Mouse (Mus musculus) liver, embryonic 16.5 days (tissue): ENCODE results near the gene Xpc. TPM values are rescaled to one million over a fixed set of nuclear protein-coding genes. Genes with fewer than 3 reads are reported as not detected.
A peak's percentile ranks its signal among the peaks of the same experiment; 100 is the strongest.

Experiments used
- ATAC-seq: fragments of 200-750 bp; cut with Nextera tagmentation; 2 replicates; pipeline ENCODE4 v1.8.0; 2017; ENCODE audit warnings: low read depth, mild to moderate bottlenecking, moderate number of reproducible peaks, moderate library complexity
- H3K27ac ChIP-seq: fragments of 300-500 bp; sonication (generic); 2 replicates; pipeline ENCODE4 v1.5.1; 2014; ENCODE audit warnings: mild to moderate bottlenecking, low read length
- H3K27me3 ChIP-seq: fragments of 300-500 bp; sonication (generic); 2 replicates; pipeline ENCODE4 v1.6.1; 2014; ENCODE audit warnings: low read depth, low read length, mixed read lengths; ENCODE audit not compliant: control insufficient read depth, insufficient read depth
- H3K36me3 ChIP-seq: fragments of 300-500 bp; sonication (generic); 2 replicates; pipeline ENCODE4 v1.6.1; 2014; ENCODE audit warnings: mild to moderate bottlenecking; ENCODE audit not compliant: control insufficient read depth, insufficient read depth
- H3K4me1 ChIP-seq: fragments of 300-500 bp; sonication (generic); 2 replicates; pipeline ENCODE4 v1.6.1; 2014; ENCODE audit warnings: low read depth, low read length, mixed read lengths; ENCODE audit not compliant: control insufficient read depth
- H3K4me2 ChIP-seq: fragments of 300-500 bp; sonication (generic); 2 replicates; pipeline ENCODE4 v1.6.1; 2014; ENCODE audit warnings: low read depth, low read length, mixed read lengths
- H3K4me3 ChIP-seq: fragments of 300-500 bp; sonication (generic); 2 replicates; pipeline ENCODE4 v1.5.1; 2014; ENCODE audit warnings: low read depth, mild to moderate bottlenecking, low read length
- H3K9ac ChIP-seq: fragments of 300-500 bp; sonication (generic); 2 replicates; pipeline ENCODE4 v1.6.1; 2014; ENCODE audit warnings: low read depth, low read length
- H3K9me3 ChIP-seq: fragments of 300-500 bp; sonication (generic); replicated peaks from 2 replicates; pipeline ENCODE4 v1.6.1; 2016; ENCODE audit warnings: low read length; ENCODE audit not compliant: control insufficient read depth
- WGBS: fragments of 180-500 bp; shearing (Covaris S2); extraction: QIAGEN DNeasy Blood & Tissue Kit; methylation state at CpG from one replicate; pipeline ENCODE4 v1.1.7; 2014; ENCODE audit not compliant: insufficient replicate concordance; 5-methylcytosine and 5-hydroxymethylcytosine counted together
- polyA plus RNA-seq: library from polyadenylated mRNA; unstranded; fragments of >200 nt; fragmentation: Nextera tagmentation; extraction: Ambion mirVana; gene quantifications from 2 replicates; pipeline ENCODE4 v1.2.1, GENCODE M21; 2015

Gene Xpc
- 4.7 and 5.3 TPM in 2 replicates for polyA plus RNA-seq

- no peaks in the 10 kb centered on the region for H3K9me3 ChIP-seq
- no peaks in the 10 kb centered on the region for H3K27me3 ChIP-seq
- H3K4me3 ChIP-seq = peak within 1 kb of the TSS; percentile 86
- peak; percentile 98 for ATAC-seq
- peak within 1 kb of the TSS; percentile 85 for H3K4me2 ChIP-seq
- H3K36me3 ChIP-seq = peaks cover 14% of the 10 kb centered on the region
- peaks cover 20% of the 10 kb centered on the region for H3K4me1 ChIP-seq
- peak within 1 kb of the TSS; percentile 76 for H3K27ac ChIP-seq
- H3K9ac ChIP-seq = peak within 1 kb of the TSS; percentile 85
- WGBS = under 1% methylated on average over 80 of the region's 80 CpGs
Observed at GRCm38 (mm10) chr6:91515545-91516449, at the start of gene Xpc, which contains the start of gene Lsm3. TSS of gene Xpc (minus strand) at chr6:91515888. TSS of gene Lsm3 (plus strand) at chr6:91515928.

- Histone ChIP-seq H3K4me1 (no peaks in the 10 kb centered on the region), H3K27ac (no peak overlapping the region), H3K27me3 (no peaks in the 10 kb centered on the region), H3K36me3 (no peaks in the 10 kb centered on the region), H3K4me3 (no peak overlapping the region), H3K9me3 (no peaks in the 10 kb centered on the region), H3K9ac (no peak overlapping the region), H3K4me2 (no peak overlapping the region)
- no peak for ATAC-seq
- WGBS = 42% methylated on average over 3 of the region's 3 CpGs
Observed at GRCm38 (mm10) chr6:91563031-91563430, 47.3 kb upstream of the Xpc start.

- 84% methylated on average over 3 of the region's 3 CpGs for WGBS
- ATAC-seq = no peak
- Histone ChIP-seq H3K36me3 (no peaks in the 10 kb centered on the region), H3K4me3 (no peak overlapping the region), H3K9ac (no peak overlapping the region), H3K27ac (no peak overlapping the region), H3K27me3 (no peaks in the 10 kb centered on the region), H3K4me1 (no peaks in the 10 kb centered on the region), H3K4me2 (no peak overlapping the region), H3K9me3 (no peaks in the 10 kb centered on the region)
Observed at GRCm38 (mm10) chr6:91560186-91560585, 44.5 kb upstream of the Xpc start.

GRCm38 (mm10) chr6:91559371-91559770 is 43.7 kb upstream of the Xpc start:
- no peak overlapping the region for H3K4me2 ChIP-seq

GRCm38 (mm10) chr6:91558565-91558964 is 42.9 kb upstream of the Xpc start:
- 27% methylated on average over 1 of the region's 1 CpGs for WGBS

More at GRCm38 (mm10) chr6:91559371-91559770, 43.7 kb upstream of the Xpc start:
- Histone ChIP-seq H3K4me1 (no peaks in the 10 kb centered on the region), H3K36me3 (no peaks in the 10 kb centered on the region), H3K9ac (no peak overlapping the region), H3K27me3 (no peaks in the 10 kb centered on the region), H3K4me3 (no peak overlapping the region), H3K27ac (no peak overlapping the region), H3K9me3 (no peaks in the 10 kb centered on the region)
- 84% methylated on average over 4 of the region's 4 CpGs for WGBS
- ATAC-seq = no peak

GRCm38 (mm10) chr6:91552693-91553092 is 37.0 kb upstream of the Xpc start:
- no peaks in the 10 kb centered on the region for H3K27me3 ChIP-seq
- H3K36me3 ChIP-seq = no peaks in the 10 kb centered on the region
- H3K9me3 ChIP-seq = no peaks in the 10 kb centered on the region
- WGBS = 58% methylated on average over 3 of the region's 3 CpGs
- no peak for ATAC-seq
- H3K27ac ChIP-seq = no peak overlapping the region
- H3K4me1 ChIP-seq = no peaks in the 10 kb centered on the region
- H3K9ac ChIP-seq = no peak overlapping the region
- no peak overlapping the region for H3K4me3 ChIP-seq
- H3K4me2 ChIP-seq = no peak overlapping the region

More at GRCm38 (mm10) chr6:91558565-91558964, 42.9 kb upstream of the Xpc start:
- Histone ChIP-seq H3K4me2 (no peak overlapping the region), H3K9ac (no peak overlapping the region), H3K4me1 (no peaks in the 10 kb centered on the region), H3K36me3 (no peaks in the 10 kb centered on the region), H3K27me3 (no peaks in the 10 kb centered on the region), H3K9me3 (no peaks in the 10 kb centered on the region), H3K4me3 (no peak overlapping the region), H3K27ac (no peak overlapping the region)
- ATAC-seq = no peak

- WGBS = 89% methylated on average over 3 of the region's 3 CpGs
Observed at GRCm38 (mm10) chr6:91551671-91552070, 36.0 kb upstream of the Xpc start.

GRCm38 (mm10) chr6:91549621-91550020 is 33.9 kb upstream of the Xpc start:
- 60% methylated on average over 5 of the region's 5 CpGs for WGBS
- Histone ChIP-seq H3K27me3 (no peaks in the 10 kb centered on the region; the same call in 1 of the 2 replicates), H3K9me3 (no peaks in the 10 kb centered on the region), H3K9ac (no peak overlapping the region), H3K36me3 (no peaks in the 10 kb centered on the region), H3K4me1 (no peaks in the 10 kb centered on the region; the same call in 1 of the 2 replicates), H3K4me3 (no peak overlapping the region), H3K27ac (no peak overlapping the region), H3K4me2 (no peak overlapping the region)
- no peak for ATAC-seq

More at GRCm38 (mm10) chr6:91551671-91552070, 36.0 kb upstream of the Xpc start:
- no peaks in the 10 kb centered on the region for H3K36me3 ChIP-seq
- no peaks in the 10 kb centered on the region for H3K9me3 ChIP-seq
- no peaks in the 10 kb centered on the region for H3K4me1 ChIP-seq
- no peaks in the 10 kb centered on the region for H3K27me3 ChIP-seq
- H3K9ac ChIP-seq = no peak overlapping the region
- H3K27ac ChIP-seq = no peak overlapping the region
- ATAC-seq = no peak
- no peak overlapping the region for H3K4me2 ChIP-seq
- H3K4me3 ChIP-seq = no peak overlapping the region

GRCm38 (mm10) chr6:91547313-91547712 is 31.6 kb upstream of the Xpc start:
- Histone ChIP-seq H3K27ac (no peak overlapping the region), H3K9me3 (no peaks in the 10 kb centered on the region), H3K36me3 (no peaks in the 10 kb centered on the region), H3K27me3 (no peaks in the 10 kb centered on the region; the same call in 1 of the 2 replicates), H3K4me3 (no peak overlapping the region), H3K4me1 (no peaks in the 10 kb centered on the region; the same call in 1 of the 2 replicates), H3K4me2 (no peak overlapping the region), H3K9ac (no peak overlapping the region)
- WGBS = 38% methylated on average over 1 of the region's 1 CpGs
- no peak for ATAC-seq
